ENCODE assay signal across 8 mouse cellular contexts in genomic region chr4:115133621-115134295, GRCm38 (mm10). TPM values are rescaled to one million over a fixed set of nuclear protein-coding genes. Genes with fewer than 3 reads are reported as not detected.
DNase-seq lines count a peak whose midpoint lies in the region; ATAC-seq and TF ChIP-seq lines count a peak whose summit lies in the region.

Gene Cyp4x1, minus strand, starts transcription at chr4:115134281.

- H3K36me3 ChIP-seq in embryonic facial prominence, embryonic 15.5 days: no peaks in the 10 kb centered on the region
- no peaks in the 10 kb centered on the region for H3K36me3 ChIP-seq in intestine, postnatal 0 days (ENCODE audit: control insufficient read depth, insufficient read depth)
- no peaks in the 10 kb centered on the region for H3K36me3 ChIP-seq in stomach, postnatal 0 days (ENCODE audit: control insufficient read depth, insufficient read depth, low read length)

- no peak for TF ChIP-seq EP300 in stomach, postnatal 0 days (optimal IDR thresholded peaks at IDR 0.05)

- peak; percentile 7 for DNase-seq in thymus, postnatal 4 days
- no peak for DNase-seq in thymus, postnatal 14 days
- DNase-seq in stomach, postnatal 0 days (ENCODE audit: low spot score): peak; percentile 33
- DNase-seq in gastrocnemius, adult 18-20 months (ENCODE audit: low spot score): no peak
- DNase-seq in lung, postnatal 25 days (ENCODE audit: low spot score): no peak

- 1% methylated on average over 29 of the region's 29 CpGs for WGBS in embryonic facial prominence, embryonic 15.5 days
- 3% methylated on average over 29 of the region's 29 CpGs for WGBS in intestine, postnatal 0 days
- WGBS in stomach, postnatal 0 days: 2% methylated on average over 28 of the region's 29 CpGs

- no peak for TF ChIP-seq CTCF in intestine, postnatal 0 days (IDR thresholded peaks at IDR 0.05; ENCODE audit: low read depth)
- TF ChIP-seq CTCF in stomach, postnatal 0 days (IDR thresholded peaks at IDR 0.05; ENCODE audit: low read depth): no peak

- H3K27me3 ChIP-seq in embryonic facial prominence, embryonic 15.5 days: peaks cover 22% of the 10 kb centered on the region
- H3K27me3 ChIP-seq in intestine, postnatal 0 days (replicated peaks; ENCODE audit: control insufficient read depth, insufficient read depth, low read length): peaks cover 11% of the 10 kb centered on the region; the same call in 1 of the 2 replicates
- no peaks in the 10 kb centered on the region for H3K27me3 ChIP-seq in stomach, postnatal 0 days (ENCODE audit: control insufficient read depth, insufficient read depth, low read length)

- H3K4me1 ChIP-seq in embryonic facial prominence, embryonic 15.5 days: peaks cover 5% of the 10 kb centered on the region
- no peaks in the 10 kb centered on the region for H3K4me1 ChIP-seq in intestine, postnatal 0 days (replicated peaks; ENCODE audit: control insufficient read depth, insufficient read depth, low read length)
- 0 out of 2 replicates have a peak, but pooled peaks cover 2% of the 10 kb centered on the region for H3K4me1 ChIP-seq in stomach, postnatal 0 days (replicated peaks; ENCODE audit: control insufficient read depth, insufficient read depth)

- no peak within 1 kb of the TSS for H3K27ac ChIP-seq in embryonic facial prominence, embryonic 15.5 days (replicated peaks)
- H3K27ac ChIP-seq in intestine, postnatal 0 days (ENCODE audit: low read depth, low read length): no peak within 1 kb of the TSS
- H3K27ac ChIP-seq in stomach, postnatal 0 days (replicated peaks): no peak within 1 kb of the TSS

- no peak for ATAC-seq in embryonic facial prominence, embryonic 15.5 days (ENCODE audit: insufficient number of reproducible peaks, low FRiP score, low TSS enrichment, low read depth)
- ATAC-seq in intestine, postnatal 0 days: no peak
- ATAC-seq in megakaryocyte-erythroid progenitor cell, adult 5-6 weeks (replicated peaks; ENCODE audit: low FRiP score, low TSS enrichment, poor library complexity, severe bottlenecking): peak; percentile 63
- no peak for ATAC-seq in stomach, postnatal 0 days (ENCODE audit: low FRiP score, low TSS enrichment)

- no peak within 1 kb of the TSS; the same call in 1 of the 2 replicates for H3K4me3 ChIP-seq in embryonic facial prominence, embryonic 15.5 days (replicated peaks)
- peak within 1 kb of the TSS; percentile 11; the same call in 1 of the 2 replicates for H3K4me3 ChIP-seq in intestine, postnatal 0 days (ENCODE audit: low read depth, low read length)
- H3K4me3 ChIP-seq in stomach, postnatal 0 days (ENCODE audit: low read depth, low read length): no peak within 1 kb of the TSS

- peak within 1 kb of the TSS; percentile 33; the same call in 1 of the 2 replicates for H3K4me2 ChIP-seq in embryonic facial prominence, embryonic 15.5 days (replicated peaks)
- H3K4me2 ChIP-seq in intestine, postnatal 0 days (replicated peaks; ENCODE audit: low read depth): peak within 1 kb of the TSS; percentile 37
- H3K4me2 ChIP-seq in stomach, postnatal 0 days (replicated peaks; ENCODE audit: low read depth): peak within 1 kb of the TSS; percentile 20; the same call in 1 of the 2 replicates

- H3K9ac ChIP-seq in embryonic facial prominence, embryonic 15.5 days: no peak within 1 kb of the TSS
- H3K9ac ChIP-seq in intestine, postnatal 0 days (ENCODE audit: low read depth, low read length): no peak within 1 kb of the TSS
- no peak within 1 kb of the TSS for H3K9ac ChIP-seq in stomach, postnatal 0 days (ENCODE audit: low read length)

- H3K9me3 ChIP-seq in embryonic facial prominence, embryonic 15.5 days (replicated peaks): no peaks in the 10 kb centered on the region
- no peaks in the 10 kb centered on the region for H3K9me3 ChIP-seq in intestine, postnatal 0 days (ENCODE audit: control insufficient read depth)
- H3K9me3 ChIP-seq in stomach, postnatal 0 days (ENCODE audit: control insufficient read depth, low read length): no peaks in the 10 kb centered on the region

RNA-seq across cellular contexts. Expression of gene Cyp4x1, which starts in this region (rescaled TPM):
- polyA plus RNA-seq in embryonic facial prominence, embryonic 15.5 days (2015; fragmentation: Nextera tagmentation; extraction: Ambion mirVana): 0.07 and 0.15 TPM in 2 replicates
- 0.21 TPM in 2 replicates for polyA plus RNA-seq in intestine, postnatal 0 days (2015; fragmentation: Nextera tagmentation; extraction: Ambion mirVana)
- not detected in 2 replicates for total RNA-seq in megakaryocyte-erythroid progenitor cell, adult 5-6 weeks (2014; fragmentation: Nextera tagmentation)
- total RNA-seq in megakaryocyte-erythroid progenitor cell, adult 5-6 weeks (2017): 0.27 TPM in 1 of 2 replicates, not detected in the other
- polyA plus RNA-seq in stomach, postnatal 0 days (2015; fragmentation: Nextera tagmentation; extraction: Ambion mirVana): 0.28 and 0.29 TPM in 2 replicates
- total RNA-seq in gastrocnemius, adult 18-20 months (2021): not detected

Comparison
In these comparisons a context has a peak if more than half of its experiments do, and no peak if none do; other contexts are left out.
1. Peak in ATAC-seq in megakaryocyte-erythroid progenitor cell, adult 5-6 weeks; RNA of the gene not detected or under 1 TPM.
2. Peak in DNase-seq and H3K4me2 ChIP-seq in stomach, postnatal 0 days; RNA of the gene not detected or under 1 TPM.